Mouse (Mus musculus): ENCODE results near the gene Dock7.

- TF ChIP-seq CTCF (IDR thresholded peaks at IDR 0.05; ENCODE audit: low read depth, low read length), result no peak
- TF ChIP-seq POLR2A (IDR thresholded peaks at IDR 0.05; ENCODE audit: borderline replicate concordance, low read depth, low read length), result no peak
These were observed 197.8 kb downstream of the Dock7 start for GRCm38 (mm10) chr4:98922643-98923567.

Data from bone marrow macrophage, adult 2 months (primary cell).